Mouse (Mus musculus): Measurements from ENCODE around the gene Gm10837.
A peak's percentile ranks its signal among the peaks of the same experiment; 100 is the strongest.

The Gm10837 gene

GRCm38 (mm10) chr14:122464763-122465741, 25.3 kb upstream of the Gm10837 start, which contains the start of gene Zic5:
TSS of gene Zic5 (minus strand) at chr14:122465677.
- peak; percentile 85 for DNase-seq (ENCODE audit: low spot score)

- peak; percentile 4 for DNase-seq (ENCODE audit: low spot score)
Observed at GRCm38 (mm10) chr14:122465931-122466490, 24.4 kb upstream of the Gm10837 start.

GRCm38 (mm10) chr14:122466756-122467362, 23.5 kb upstream of the Gm10837 start:
- DNase-seq (ENCODE audit: low spot score): no peak

GRCm38 (mm10) chr14:122467926-122468841, 22.2 kb upstream of the Gm10837 start:
- peak; percentile 35 for DNase-seq (ENCODE audit: low spot score)

GRCm38 (mm10) chr14:122468971-122469755, 21.2 kb upstream of the Gm10837 start:
- DNase-seq (ENCODE audit: low spot score): peak; percentile 58

- DNase-seq (ENCODE audit: low spot score): no peak
Observed at GRCm38 (mm10) chr14:122471449-122472085, 18.8 kb upstream of the Gm10837 start.

GRCm38 (mm10) chr14:122472161-122472560, 18.2 kb upstream of the Gm10837 start:
- peak; percentile 56 for DNase-seq (ENCODE audit: low spot score)

GRCm38 (mm10) chr14:122472647-122473046, 17.7 kb upstream of the Gm10837 start:
- DNase-seq (ENCODE audit: low spot score): no peak

- peak; percentile 28 for DNase-seq (ENCODE audit: low spot score)
Observed at GRCm38 (mm10) chr14:122473211-122473751, 17.1 kb upstream of the Gm10837 start.

GRCm38 (mm10) chr14:122474041-122474890, 16.1 kb upstream of the Gm10837 start:
- DNase-seq (ENCODE audit: low spot score): peak; percentile 90

- DNase-seq (ENCODE audit: low spot score): peak; percentile 81
Observed at GRCm38 (mm10) chr14:122474891-122475556, 15.4 kb upstream of the Gm10837 start, which contains the start of gene Zic2. TSS of gene Zic2 (plus strand) at chr14:122475435.

- DNase-seq (ENCODE audit: low spot score): peak; percentile 40
Observed at GRCm38 (mm10) chr14:122475557-122476040, 14.8 kb upstream of the Gm10837 start.

- DNase-seq (ENCODE audit: low spot score): peak; percentile 57
Observed at GRCm38 (mm10) chr14:122476041-122476821, 14.2 kb upstream of the Gm10837 start.

GRCm38 (mm10) chr14:122476822-122477215, 13.6 kb upstream of the Gm10837 start:
- no peak for DNase-seq (ENCODE audit: low spot score)

GRCm38 (mm10) chr14:122477261-122477671, 13.1 kb upstream of the Gm10837 start:
- DNase-seq (ENCODE audit: low spot score): no peak

- DNase-seq (ENCODE audit: low spot score): no peak
Observed at GRCm38 (mm10) chr14:122477971-122478573, 12.3 kb upstream of the Gm10837 start.

GRCm38 (mm10) chr14:122478574-122479011, 11.8 kb upstream of the Gm10837 start:
- peak; percentile 62 for DNase-seq (ENCODE audit: low spot score)
